Mouse (Mus musculus) CH12.LX (cell line): Measurements from ENCODE around the gene Cxcr5.

Source experiments
- CHD1 ChIP-seq: IDR thresholded peaks from 2 replicates; pipeline ENCODE4 v1.6.1; 2012; ENCODE audit warnings: low read depth, low read length, improper control_type of control experiment, inconsistent platforms
- CHD2 ChIP-seq: IDR thresholded peaks from 2 replicates; pipeline ENCODE4 v1.6.1; 2011; ENCODE audit warnings: low read length, improper control_type of control experiment
- CTCF ChIP-seq, 2 experiments: IDR thresholded peaks in 1 of 2; conservative IDR thresholded peaks in 1 of 2; 2 replicates each; pipeline ENCODE4 v1.5.1; 2011 to 2012; ENCODE audit warnings: low read depth in 2 of 2, low read length in 2 of 2, improper control_type of control experiment in 1 of 2, inconsistent platforms in 1 of 2, mild to moderate bottlenecking in 1 of 2, moderate library complexity in 1 of 2
- ELF1 ChIP-seq: IDR thresholded peaks from 2 replicates; pipeline ENCODE4 v1.6.1; 2014; ENCODE audit warnings: low read depth, mild to moderate bottlenecking, inconsistent platforms, low read length, improper control_type of control experiment
- EP300 ChIP-seq: IDR thresholded peaks from 2 replicates; pipeline ENCODE4 v1.6.1; 2011; ENCODE audit warnings: low read length, improper control_type of control experiment
- JUND ChIP-seq: conservative IDR thresholded peaks from 2 replicates; pipeline ENCODE4 v1.6.1; 2011; ENCODE audit warnings: low read depth, low read length, improper control_type of control experiment
- KAT2A ChIP-seq: IDR thresholded peaks from 2 replicates; pipeline ENCODE4 v1.6.1; 2012; ENCODE audit warnings: low read length, improper control_type of control experiment, inconsistent platforms; ENCODE audit not compliant: insufficient replicate concordance
- POLR2A ChIP-seq: IDR thresholded peaks from 2 replicates; pipeline ENCODE4 v1.6.1; 2011; ENCODE audit warnings: low read depth, mild to moderate bottlenecking, improper control_type of control experiment, low read length
- TCF12 ChIP-seq: IDR thresholded peaks from 2 replicates; pipeline ENCODE4 v1.6.1; 2014; ENCODE audit warnings: low read depth, mild to moderate bottlenecking, inconsistent platforms, low read length, improper control_type of control experiment
- USF1 ChIP-seq: IDR thresholded peaks from 2 replicates; pipeline ENCODE4 v1.6.1; 2014; ENCODE audit warnings: low read depth, mild to moderate bottlenecking, inconsistent platforms, low read length, improper control_type of control experiment
- ZKSCAN1 ChIP-seq: IDR thresholded peaks from 2 replicates; pipeline ENCODE4 v1.6.1; 2012; ENCODE audit warnings: low read depth, inconsistent platforms, low read length, improper control_type of control experiment, borderline replicate concordance
- ZMIZ1 ChIP-seq: IDR thresholded peaks from 2 replicates; pipeline ENCODE4 v1.6.1; 2012; ENCODE audit warnings: low read depth, mild to moderate bottlenecking, inconsistent platforms, low read length, improper control_type of control experiment

DNA sequence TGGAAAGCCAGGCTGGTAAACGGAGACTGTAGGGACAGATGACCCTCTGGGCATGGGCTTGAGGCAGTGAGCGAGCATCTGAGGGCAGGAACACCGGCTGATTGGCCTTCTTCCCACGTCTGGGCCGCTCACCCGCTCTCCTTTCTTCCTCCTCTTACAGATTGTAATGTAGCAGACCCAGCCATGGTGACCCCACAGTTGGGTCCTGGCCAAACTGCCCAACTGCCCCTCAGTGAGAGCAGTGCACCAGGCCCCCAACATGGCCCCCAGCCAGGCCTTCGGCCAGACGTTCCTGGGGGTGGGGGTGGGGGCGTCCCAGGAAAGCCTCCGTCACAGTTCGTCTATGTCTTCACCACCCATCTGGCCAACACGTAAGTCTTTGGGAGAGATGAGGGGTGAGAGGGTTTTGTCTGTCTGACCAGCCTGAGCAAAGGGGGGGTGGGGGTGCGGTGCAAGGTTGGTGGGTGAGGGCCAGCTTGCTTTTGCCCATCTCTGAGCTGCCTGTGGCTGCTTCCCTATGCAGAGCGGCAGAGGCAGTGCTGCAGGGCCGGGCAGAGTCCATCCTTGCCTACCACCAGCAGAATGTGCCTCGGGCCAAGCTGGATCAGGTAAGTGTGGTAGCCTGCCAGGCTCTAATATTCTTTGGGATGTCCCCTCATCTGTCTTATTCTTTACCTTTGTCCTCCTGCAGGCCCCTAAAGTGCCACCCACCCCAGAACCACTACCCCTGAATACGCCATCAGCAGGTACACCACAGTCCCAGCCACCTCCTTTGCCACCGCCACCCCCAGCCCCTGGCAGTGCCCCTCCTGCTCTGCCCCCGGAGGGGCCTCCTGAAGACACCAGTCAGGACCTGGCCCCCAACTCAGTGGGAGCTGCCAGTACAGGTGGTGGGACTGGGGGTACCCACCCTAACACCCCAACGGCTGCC, 56.5 kb downstream of the Cxcr5 start:
- TF ChIP-seq CTCF (conservative IDR thresholded peaks at IDR 0.05 in 1 of 2, IDR thresholded peaks at IDR 0.05 in 1 of 2; ENCODE audit: low read depth in 2 of 2, low read length in 2 of 2) (no peak), JUND (no peak), ELF1 (no peak), EP300 (no peak), POLR2A (no peak), USF1 (no peak), CHD2 (no peak), CHD1 (no peak), KAT2A (no peak), ZMIZ1 (no peak), ZKSCAN1 (no peak), TCF12 (no peak)
